Mouse (Mus musculus) limb, embryonic 12.5 days (tissue): ENCODE results near the gene Grik4. TPM values are rescaled to one million over a fixed set of nuclear protein-coding genes. Genes with fewer than 3 reads are reported as not detected.

Source experiments
- ATAC-seq: fragments of 200-750 bp; cut with Nextera tagmentation; 2 replicates; pipeline ENCODE4 v1.8.0; 2017; ENCODE audit warnings: low read depth, moderate TSS enrichment; ENCODE audit not compliant: insufficient number of reproducible peaks, insufficient read depth, low FRiP score, low TSS enrichment
- H3K27ac ChIP-seq: fragments of 300-500 bp; sonication (generic); 2 replicates; pipeline ENCODE4 v1.5.1; 2016; ENCODE audit warnings: mild to moderate bottlenecking, moderate library complexity
- H3K27me3 ChIP-seq: fragments of 300-500 bp; sonication (generic); 2 replicates; pipeline ENCODE4 v1.6.1; 2016; ENCODE audit warnings: mild to moderate bottlenecking, moderate library complexity
- H3K36me3 ChIP-seq: fragments of 300-500 bp; sonication (generic); 2 replicates; pipeline ENCODE4 v1.6.1; 2016; ENCODE audit warnings: mild to moderate bottlenecking, moderate library complexity
- H3K4me1 ChIP-seq: fragments of 300-500 bp; sonication (generic); replicated peaks from 2 replicates; pipeline ENCODE4 v1.6.1; 2016
- H3K4me2 ChIP-seq: fragments of 300-500 bp; sonication (generic); 2 replicates; pipeline ENCODE4 v1.6.1; 2016; ENCODE audit warnings: mild to moderate bottlenecking, moderate library complexity
- H3K4me3 ChIP-seq: fragments of 300-500 bp; sonication (generic); replicated peaks from 2 replicates; pipeline ENCODE4 v1.5.1; 2016; ENCODE audit warnings: mild to moderate bottlenecking
- H3K9ac ChIP-seq: fragments of 300-500 bp; sonication (generic); replicated peaks from 2 replicates; pipeline ENCODE4 v1.6.1; 2016; ENCODE audit warnings: mild to moderate bottlenecking, moderate library complexity
- H3K9me3 ChIP-seq: fragments of 300-500 bp; sonication (generic); 2 replicates; pipeline ENCODE4 v1.6.1; 2016; ENCODE audit warnings: mild to moderate bottlenecking, moderate library complexity
- WGBS: fragments of 180-500 bp; shearing (Covaris S2); methylation state at CpG from one replicate; pipeline ENCODE4 v1.1.7; 2016; 5-methylcytosine and 5-hydroxymethylcytosine counted together
- polyA plus RNA-seq: library from polyadenylated mRNA; unstranded; fragments of >200 nt; fragmentation: Nextera tagmentation; extraction: Ambion mirVana; gene quantifications from 2 replicates; pipeline ENCODE4 v1.2.1, GENCODE M21; 2016

Gene Grik4
- polyA plus RNA-seq, 1 experiment from 2014 or later: 2.6 TPM

- ATAC-seq: no peak
- no peak overlapping the region for H3K4me2 ChIP-seq
- peaks cover 12% of the 10 kb centered on the region for H3K4me1 ChIP-seq
- 89% methylated on average over 4 of the region's 4 CpGs for WGBS
- H3K36me3 ChIP-seq: no peaks in the 10 kb centered on the region
- H3K27me3 ChIP-seq: no peaks in the 10 kb centered on the region
- no peaks in the 10 kb centered on the region for H3K9me3 ChIP-seq
- H3K9ac ChIP-seq: no peak overlapping the region
- no peak overlapping the region for H3K4me3 ChIP-seq
- H3K27ac ChIP-seq: no peak overlapping the region
These were observed 378.4 kb downstream of the Grik4 start for GRCm38 (mm10) chr9:42565921-42566320.

DNA sequence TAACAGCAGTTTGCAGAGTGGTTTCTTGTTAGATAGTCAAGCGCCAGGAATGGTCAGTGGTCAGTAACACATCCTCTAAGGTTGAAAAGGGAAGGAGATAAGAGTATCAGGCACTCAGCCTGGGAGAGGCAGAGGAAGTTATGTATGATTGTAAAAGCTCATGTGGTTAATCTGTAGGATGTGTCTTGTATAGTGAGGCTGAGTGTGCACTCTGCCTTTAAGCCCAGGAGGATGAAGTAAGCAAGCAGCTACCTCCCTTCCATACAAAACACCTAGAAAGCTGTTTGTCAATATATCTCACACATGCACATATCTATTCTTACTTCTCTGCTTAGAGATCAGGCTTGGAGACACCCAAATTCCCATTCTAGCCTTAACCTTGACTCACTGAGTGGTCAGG, 389.1 kb downstream of the Grik4 start:
- Histone ChIP-seq H3K27ac (no peak overlapping the region), H3K4me2 (no peak overlapping the region), H3K9ac (no peak overlapping the region), H3K9me3 (no peaks in the 10 kb centered on the region), H3K27me3 (no peaks in the 10 kb centered on the region; the same call in 1 of the 2 replicates), H3K4me3 (no peak overlapping the region), H3K4me1 (no peaks in the 10 kb centered on the region), H3K36me3 (no peaks in the 10 kb centered on the region)
- no peak for ATAC-seq
- WGBS: 95% methylated on average over 1 of the region's 1 CpGs

GRCm38 (mm10) chr9:42550116-42550515, 394.2 kb downstream of the Grik4 start:
- H3K4me2 ChIP-seq: no peak overlapping the region
- H3K27me3 ChIP-seq: peaks cover 12% of the 10 kb centered on the region
- no peak overlapping the region for H3K27ac ChIP-seq
- no peaks in the 10 kb centered on the region for H3K4me1 ChIP-seq
- WGBS: 17% methylated on average over 13 of the region's 13 CpGs
- no peak overlapping the region for H3K9ac ChIP-seq
- H3K9me3 ChIP-seq: no peaks in the 10 kb centered on the region
- H3K36me3 ChIP-seq: no peaks in the 10 kb centered on the region
- no peak for ATAC-seq
- H3K4me3 ChIP-seq: no peak overlapping the region

DNA sequence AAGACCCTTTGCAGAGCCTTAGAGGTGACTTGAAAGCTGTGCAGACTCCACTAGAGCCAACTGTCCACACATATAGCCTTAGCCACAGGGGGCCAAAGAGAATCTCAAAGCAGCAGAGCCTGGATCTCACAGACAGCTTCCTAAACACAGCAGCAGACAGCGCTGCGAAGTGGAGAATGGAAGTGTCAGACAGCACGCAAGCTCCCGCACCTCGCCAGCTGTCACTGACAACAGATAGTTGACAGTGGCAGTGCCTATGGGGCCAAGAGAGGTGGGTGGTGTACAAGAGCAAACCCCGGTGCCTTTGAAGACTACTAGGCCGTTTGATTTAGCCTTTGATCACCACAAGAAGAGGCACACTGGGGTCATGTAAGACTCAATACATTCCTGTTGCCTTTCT, 395.3 kb downstream of the Grik4 start:
- WGBS: 52% methylated on average over 7 of the region's 7 CpGs
- ATAC-seq: no peak
- no peaks in the 10 kb centered on the region for H3K36me3 ChIP-seq

GRCm38 (mm10) chr9:42544521-42544920, 399.8 kb downstream of the Grik4 start:
- H3K27ac ChIP-seq: no peak overlapping the region
- WGBS: 89% methylated on average over 10 of the region's 10 CpGs
- no peaks in the 10 kb centered on the region for H3K4me1 ChIP-seq
- no peak overlapping the region for H3K4me3 ChIP-seq
- H3K27me3 ChIP-seq: peaks cover 7% of the 10 kb centered on the region; the same call in 1 of the 2 replicates
- H3K4me2 ChIP-seq: no peak overlapping the region
- ATAC-seq: no peak
- no peaks in the 10 kb centered on the region for H3K36me3 ChIP-seq
- H3K9ac ChIP-seq: no peak overlapping the region
- H3K9me3 ChIP-seq: no peaks in the 10 kb centered on the region

More for the DNA sequence above, 395.3 kb downstream of the Grik4 start:
- Histone ChIP-seq H3K4me1 (no peaks in the 10 kb centered on the region), H3K4me3 (no peak overlapping the region), H3K27me3 (peaks cover 12% of the 10 kb centered on the region), H3K27ac (no peak overlapping the region), H3K9me3 (no peaks in the 10 kb centered on the region), H3K9ac (no peak overlapping the region), H3K4me2 (no peak overlapping the region)

GRCm38 (mm10) chr9:42533491-42533890, 410.8 kb downstream of the Grik4 start:
- H3K4me1 ChIP-seq: peaks cover 31% of the 10 kb centered on the region
- H3K36me3 ChIP-seq: no peaks in the 10 kb centered on the region
- no peak overlapping the region for H3K9ac ChIP-seq
- WGBS: 82% methylated on average over 8 of the region's 8 CpGs
- H3K27me3 ChIP-seq: no peaks in the 10 kb centered on the region
- 0 out of 2 replicates have a peak overlapping the region, but pooled peaks have one; percentile 16 for H3K4me2 ChIP-seq
- no peaks in the 10 kb centered on the region for H3K9me3 ChIP-seq
- ATAC-seq: no peak
- no peak overlapping the region for H3K27ac ChIP-seq
- H3K4me3 ChIP-seq: no peak overlapping the region

- Histone ChIP-seq H3K36me3 (no peaks in the 10 kb centered on the region), H3K9me3 (no peaks in the 10 kb centered on the region), H3K4me3 (no peak overlapping the region), H3K9ac (no peak overlapping the region), H3K27ac (no peak overlapping the region), H3K4me1 (peaks cover 31% of the 10 kb centered on the region), H3K4me2 (peak overlapping the region; percentile 16; the same call in 1 of the 2 replicates), H3K27me3 (no peaks in the 10 kb centered on the region)
- 14% methylated on average over 6 of the region's 6 CpGs for WGBS
- no peak for ATAC-seq
These were observed 411.3 kb downstream of the Grik4 start for GRCm38 (mm10) chr9:42533041-42533440.

DNA sequence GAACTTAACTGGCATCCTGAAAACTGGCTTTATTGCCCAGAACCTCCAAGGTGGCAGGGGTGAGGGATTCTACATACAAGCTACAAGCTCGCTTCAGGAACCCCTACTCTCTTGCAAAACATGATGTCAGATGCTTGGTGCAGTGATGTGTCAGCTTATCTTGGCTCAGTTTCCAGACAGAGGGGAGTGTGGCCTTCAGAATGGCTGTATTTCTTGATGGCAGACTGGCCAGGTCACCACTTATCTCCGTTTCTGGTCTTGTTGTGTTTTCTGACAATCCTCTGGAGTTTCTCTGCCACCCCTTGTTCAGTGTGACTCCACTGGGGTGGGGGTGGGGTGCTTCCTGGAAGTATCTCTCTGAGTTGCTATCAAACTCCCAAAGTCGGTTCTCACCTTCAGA, 412.3 kb downstream of the Grik4 start:
- no peaks in the 10 kb centered on the region for H3K27me3 ChIP-seq
- no peak for ATAC-seq
- H3K4me1 ChIP-seq: peaks cover 31% of the 10 kb centered on the region
- H3K27ac ChIP-seq: no peak overlapping the region
- no peak overlapping the region for H3K4me3 ChIP-seq
- 32% methylated on average over 3 of the region's 3 CpGs for WGBS
- no peak overlapping the region for H3K4me2 ChIP-seq
- no peaks in the 10 kb centered on the region for H3K36me3 ChIP-seq
- H3K9ac ChIP-seq: no peak overlapping the region
- H3K9me3 ChIP-seq: no peaks in the 10 kb centered on the region

DNA sequence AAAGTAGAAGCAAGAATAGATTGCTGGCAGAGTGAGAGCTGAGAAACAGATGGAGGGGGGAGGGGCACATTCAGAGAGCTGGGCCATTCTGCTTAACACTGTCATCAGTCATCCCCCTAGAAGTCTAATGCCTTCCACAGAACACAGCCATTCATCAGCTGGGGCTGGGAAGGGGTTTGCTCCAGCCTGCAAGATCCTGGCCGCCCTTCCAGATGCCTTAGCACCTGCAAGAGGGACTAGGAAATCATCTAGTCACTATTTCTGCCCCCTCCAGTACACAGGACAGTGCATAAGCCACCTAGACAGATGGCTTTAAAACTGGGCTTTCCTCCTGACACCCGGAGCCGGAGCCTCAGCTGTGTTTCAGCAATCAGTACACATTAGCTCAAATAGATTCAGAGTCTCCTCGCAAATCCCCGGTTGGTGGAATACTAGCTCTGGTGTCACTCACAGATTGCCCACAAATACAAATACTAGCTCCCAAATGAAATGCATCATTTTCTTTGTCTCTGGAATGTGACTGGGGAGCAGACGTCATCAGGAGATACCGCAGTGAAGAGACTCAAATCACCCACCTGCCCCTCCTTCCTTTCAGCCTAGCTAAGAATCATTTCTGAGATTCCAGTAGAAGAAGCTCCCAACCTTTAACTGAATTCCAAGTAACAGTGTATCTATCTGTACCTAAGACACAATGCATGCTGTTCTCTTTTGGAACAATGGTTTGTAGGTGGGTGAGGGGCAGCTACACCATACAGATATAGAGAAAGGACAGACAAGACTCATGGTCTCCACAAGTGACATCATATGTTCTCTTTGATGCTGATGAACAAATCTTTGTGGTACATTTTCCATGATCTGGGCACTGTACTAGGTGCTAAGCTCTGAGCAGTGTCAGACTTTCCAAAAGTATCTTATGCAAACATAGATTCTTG, 413.8 kb downstream of the Grik4 start:
- Histone ChIP-seq H3K27me3 (no peaks in the 10 kb centered on the region), H3K9ac (no peak overlapping the region), H3K4me1 (peaks cover 31% of the 10 kb centered on the region), H3K27ac (no peak overlapping the region), H3K4me3 (no peak overlapping the region), H3K4me2 (no peak overlapping the region), H3K9me3 (no peaks in the 10 kb centered on the region), H3K36me3 (no peaks in the 10 kb centered on the region)
- 44% methylated on average over 7 of the region's 7 CpGs for WGBS
- ATAC-seq: peak; percentile 63

GRCm38 (mm10) chr9:42520587-42521084, 423.7 kb downstream of the Grik4 start:
- peak overlapping the region; percentile 40 for H3K4me3 ChIP-seq
- H3K9me3 ChIP-seq: no peaks in the 10 kb centered on the region
- H3K27ac ChIP-seq: no peak overlapping the region
- H3K36me3 ChIP-seq: no peaks in the 10 kb centered on the region
- peak overlapping the region; percentile 83 for H3K4me2 ChIP-seq
- peaks cover 7% of the 10 kb centered on the region for H3K4me1 ChIP-seq
- no peak for ATAC-seq
- WGBS: 7% methylated on average over 36 of the region's 36 CpGs
- peak overlapping the region; percentile 59 for H3K9ac ChIP-seq
- H3K27me3 ChIP-seq: peaks cover 31% of the 10 kb centered on the region

GRCm38 (mm10) chr9:42518163-42518562, 426.1 kb downstream of the Grik4 start:
- WGBS: 82% methylated on average over 14 of the region's 14 CpGs
- H3K27me3 ChIP-seq: peaks cover 31% of the 10 kb centered on the region
- H3K4me2 ChIP-seq: no peak overlapping the region
- no peak for ATAC-seq
- no peak overlapping the region for H3K4me3 ChIP-seq
- H3K9me3 ChIP-seq: no peaks in the 10 kb centered on the region
- no peaks in the 10 kb centered on the region for H3K36me3 ChIP-seq
- H3K27ac ChIP-seq: no peak overlapping the region
- H3K4me1 ChIP-seq: peaks cover 7% of the 10 kb centered on the region
- no peak overlapping the region for H3K9ac ChIP-seq
